Comparison of ENCODE assay signal across 11 mouse cellular contexts in genomic region chr10:19994469-19995450, GRCm38 (mm10).
A peak's percentile ranks its signal among the peaks of the same experiment; 100 is the strongest.
DNase-seq lines count a peak whose midpoint lies in the region; ATAC-seq and TF ChIP-seq lines count a peak whose summit lies in the region.
"Had no signal": no experiment of that assay in that cellular context is flagged by ENCODE, and none has a peak within 500 bp of the region (broad histone marks: within the 10 kb centered on the region; RNA-seq: fewer than 3 reads in every experiment).

No protein-coding gene starts in this region.

- H3K4me1 ChIP-seq in cerebellum, adult 2 months (ENCODE audit: control insufficient read depth, insufficient read depth, low read length) = peaks cover 12% of the 10 kb centered on the region
- H3K4me1 ChIP-seq in kidney, adult 2 months (ENCODE audit: control insufficient read depth, insufficient read depth, low read length) = peaks cover 24% of the 10 kb centered on the region
- no peaks in the 10 kb centered on the region for H3K4me1 ChIP-seq in forebrain, embryonic 14.5 days (ENCODE audit: control insufficient read depth, insufficient read depth, low read length)
- H3K4me1 ChIP-seq: midbrain, embryonic 12.5 days had no signal

- no peak for TF ChIP-seq POLR2A in cerebellum, adult 2 months (IDR thresholded peaks at IDR 0.05; ENCODE audit: borderline replicate concordance, insufficient read depth, low read length)
- no peak for TF ChIP-seq POLR2A in kidney, adult 2 months (IDR thresholded peaks at IDR 0.05; ENCODE audit: low read depth, low read length)

- no peak overlapping the region for H3K4me3 ChIP-seq in cerebellum, adult 2 months (replicated peaks; ENCODE audit: insufficient read depth, low read depth, low read length)
- no peak overlapping the region for H3K4me3 ChIP-seq in kidney, adult 2 months (ENCODE audit: insufficient read depth, low read depth, low read length)
- H3K4me3 ChIP-seq in forebrain, embryonic 14.5 days (ENCODE audit: low read depth, low read length) = no peak overlapping the region
- H3K4me3 ChIP-seq: liver, embryonic 15.5 days; midbrain, embryonic 12.5 days had no signal

- DNase-seq in cerebellum, adult 2 months = peak; percentile 38 to 53
- no peak for DNase-seq in cerebellum, adult 11 months
- DNase-seq in B cell, adult 2 months = peak; percentile 49 to 59
- DNase-seq in kidney, adult 2 months = peak; percentile 94
- no peak for DNase-seq in T-cell, adult 2 months (ENCODE audit: low spot score)
- no peak for DNase-seq in ovary, postnatal 36 days (ENCODE audit: low spot score)
- DNase-seq in forebrain, embryonic 14.5 days (ENCODE audit: low spot score) = no peak
- DNase-seq: adrenal gland, postnatal 36 days had no signal

- no peak overlapping the region for H3K4me2 ChIP-seq in forebrain, embryonic 14.5 days (ENCODE audit: low read length)
- H3K4me2 ChIP-seq: liver, embryonic 15.5 days; midbrain, embryonic 12.5 days had no signal

- H3K9ac ChIP-seq in forebrain, embryonic 14.5 days (ENCODE audit: low read length) = no peak overlapping the region
- H3K9ac ChIP-seq: liver, embryonic 15.5 days; midbrain, embryonic 12.5 days had no signal

- no peaks in the 10 kb centered on the region for H3K9me3 ChIP-seq in forebrain, embryonic 14.5 days (replicated peaks; ENCODE audit: control insufficient read depth, low read length)
- H3K9me3 ChIP-seq: liver, embryonic 15.5 days; midbrain, embryonic 12.5 days had no signal

- H3K27me3 ChIP-seq in cerebellum, adult 2 months (ENCODE audit: control insufficient read depth, insufficient read depth, low read length) = no peaks in the 10 kb centered on the region; the same call in 1 of the 2 replicates
- H3K27me3 ChIP-seq in kidney, adult 2 months (replicated peaks; ENCODE audit: control insufficient read depth, insufficient read depth, low read length) = no peaks in the 10 kb centered on the region
- H3K27me3 ChIP-seq in forebrain, embryonic 14.5 days (replicated peaks; ENCODE audit: control insufficient read depth, insufficient read depth, low read length) = no peaks in the 10 kb centered on the region
- H3K27me3 ChIP-seq: liver, embryonic 15.5 days; midbrain, embryonic 12.5 days had no signal

- no peak overlapping the region for H3K27ac ChIP-seq in cerebellum, adult 2 months (ENCODE audit: insufficient read depth, low read length)
- peak overlapping the region; percentile 1 for H3K27ac ChIP-seq in kidney, adult 2 months (ENCODE audit: insufficient read depth, low read depth, low read length)
- no peak overlapping the region for H3K27ac ChIP-seq in forebrain, embryonic 14.5 days (ENCODE audit: low read depth, low read length)
- H3K27ac ChIP-seq: liver, embryonic 15.5 days; midbrain, embryonic 12.5 days had no signal

- no peak for TF ChIP-seq CTCF in cerebellum, adult 2 months (IDR thresholded peaks at IDR 0.05; ENCODE audit: borderline replicate concordance, insufficient read depth, low read depth, low read length)
- no peak; the same call in 1 of the 2 replicates for TF ChIP-seq CTCF in kidney, adult 2 months (conservative IDR thresholded peaks at IDR 0.05; ENCODE audit: insufficient read depth, insufficient read length, low read depth, low read length)

- WGBS in cerebellum, adult 2 months = 59% methylated on average over 14 of the region's 14 CpGs
- 54% methylated on average over 14 of the region's 14 CpGs for WGBS in kidney, adult 2 months
- 74% methylated on average over 14 of the region's 14 CpGs for WGBS in forebrain, embryonic 14.5 days

- ATAC-seq in neutrophil, adult 5-6 weeks (ENCODE audit: extremely low read depth, insufficient number of reproducible peaks, low FRiP score, poor library complexity, severe bottlenecking) = 0 out of 2 replicates have a peak, but pooled peaks have one; percentile 23
- ATAC-seq in forebrain, embryonic 14.5 days = no peak

- H3K36me3 ChIP-seq in kidney, adult 2 months (ENCODE audit: control insufficient read depth, insufficient read depth, low read length) = no peaks in the 10 kb centered on the region
- H3K36me3 ChIP-seq in forebrain, embryonic 14.5 days (ENCODE audit: control insufficient read depth, insufficient read depth, low read length) = no peaks in the 10 kb centered on the region
- H3K36me3 ChIP-seq: liver, embryonic 15.5 days; midbrain, embryonic 12.5 days had no signal

Comparison
In these comparisons a context has a peak if more than half of its experiments do, and no peak if none do; other contexts are left out.
1. DNase-seq: peak in cerebellum, adult 2 months (2 of 2), B cell, adult 2 months (2 of 2) and kidney, adult 2 months (single experiment); none in cerebellum, adult 11 months (single experiment), T-cell, adult 2 months (single experiment), ovary, postnatal 36 days (single experiment) and forebrain, embryonic 14.5 days (single experiment).